Mouse (Mus musculus) bone marrow macrophage, adult 2 months (primary cell): ENCODE results near the gene Ankdd1a.

Experiments
- CTCF ChIP-seq: IDR thresholded peaks from 2 replicates; pipeline ENCODE4 v1.5.1; 2012; ENCODE audit warnings: low read depth, mild to moderate bottlenecking, low read length, moderate library complexity
- POLR2A ChIP-seq: IDR thresholded peaks from 2 replicates; pipeline ENCODE4 v1.6.1; 2012; ENCODE audit warnings: mild to moderate bottlenecking, low read depth, low read length, borderline replicate concordance

DNA sequence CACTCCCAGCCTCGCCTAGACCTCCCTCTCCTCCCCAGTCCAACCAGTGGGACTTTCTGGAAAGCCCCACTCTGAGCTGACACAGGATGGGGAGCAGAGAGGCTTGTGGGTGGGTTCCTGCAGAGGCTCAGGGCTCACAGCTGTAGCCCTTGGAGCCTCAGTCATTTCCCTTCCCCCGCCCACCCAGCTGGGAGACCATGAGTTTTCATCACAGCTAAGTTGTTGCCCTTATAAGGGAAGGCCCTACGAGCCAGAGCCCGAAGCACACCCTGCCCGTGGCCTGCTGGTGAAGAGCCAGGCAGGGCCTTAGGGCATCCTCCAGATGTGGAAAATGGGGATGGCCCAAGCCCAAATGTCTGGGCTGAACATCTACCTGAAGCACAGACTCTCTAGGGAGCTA is 31.0 kb upstream of the Ankdd1a start:
- TF ChIP-seq CTCF (no peak), POLR2A (0 out of 2 replicates have a peak, but pooled peaks have one; percentile 34)
